Mouse (Mus musculus) embryonic facial prominence, embryonic 13.5 days (tissue): Measurements from ENCODE around the gene Gm49345. TPM values are rescaled to one million over a fixed set of nuclear protein-coding genes. Genes with fewer than 3 reads are reported as not detected.
"Not testable (repeated sequence)": the region's sequence is repeated elsewhere in the genome, so short reads cannot be mapped to it uniquely, and the experiment has no call there.

Source experiments
- ATAC-seq: fragments of 200-750 bp; cut with Nextera tagmentation; 2 replicates; pipeline ENCODE4 v1.8.0; 2017; ENCODE audit warnings: low read depth; ENCODE audit not compliant: insufficient number of reproducible peaks, insufficient read depth, low FRiP score, low TSS enrichment
- H3K27ac ChIP-seq: fragments of 300-500 bp; sonication (generic); 2 replicates; pipeline ENCODE4 v1.5.1; 2015; ENCODE audit warnings: moderate library complexity, mild to moderate bottlenecking, inconsistent platforms
- H3K27me3 ChIP-seq: fragments of 300-500 bp; sonication (generic); 2 replicates; pipeline ENCODE4 v1.6.1; 2015; ENCODE audit warnings: mild to moderate bottlenecking, inconsistent platforms
- H3K36me3 ChIP-seq: fragments of 300-500 bp; sonication (generic); 2 replicates; pipeline ENCODE4 v1.6.1; 2015; ENCODE audit warnings: mild to moderate bottlenecking, inconsistent platforms
- H3K4me1 ChIP-seq: fragments of 300-500 bp; sonication (generic); 2 replicates; pipeline ENCODE4 v1.6.1; 2015; ENCODE audit warnings: inconsistent platforms
- H3K4me2 ChIP-seq: fragments of 300-500 bp; sonication (generic); 2 replicates; pipeline ENCODE4 v1.6.1; 2015; ENCODE audit warnings: moderate library complexity, mild to moderate bottlenecking, inconsistent platforms
- H3K4me3 ChIP-seq: fragments of 300-500 bp; sonication (generic); 2 replicates; pipeline ENCODE4 v1.5.1; 2015; ENCODE audit warnings: mild to moderate bottlenecking, inconsistent platforms
- H3K9ac ChIP-seq: fragments of 300-500 bp; sonication (generic); 2 replicates; pipeline ENCODE4 v1.6.1; 2015; ENCODE audit warnings: mild to moderate bottlenecking, inconsistent platforms
- H3K9me3 ChIP-seq: fragments of 300-500 bp; sonication (generic); 2 replicates; pipeline ENCODE4 v1.6.1; 2016; ENCODE audit warnings: inconsistent platforms
- WGBS: fragments of 180-500 bp; shearing (Covaris S2); methylation state at CpG from one replicate; pipeline ENCODE4 v1.1.7; 2015; ENCODE audit warnings: mixed read lengths; 5-methylcytosine and 5-hydroxymethylcytosine counted together
- polyA plus RNA-seq: library from polyadenylated mRNA; unstranded; fragments of >200 nt; fragmentation: Nextera tagmentation; extraction: Ambion mirVana; gene quantifications from 2 replicates; pipeline ENCODE4 v1.2.1, GENCODE M21; 2015

The Gm49345 gene
- not detected in 2 replicates for polyA plus RNA-seq

DNA sequence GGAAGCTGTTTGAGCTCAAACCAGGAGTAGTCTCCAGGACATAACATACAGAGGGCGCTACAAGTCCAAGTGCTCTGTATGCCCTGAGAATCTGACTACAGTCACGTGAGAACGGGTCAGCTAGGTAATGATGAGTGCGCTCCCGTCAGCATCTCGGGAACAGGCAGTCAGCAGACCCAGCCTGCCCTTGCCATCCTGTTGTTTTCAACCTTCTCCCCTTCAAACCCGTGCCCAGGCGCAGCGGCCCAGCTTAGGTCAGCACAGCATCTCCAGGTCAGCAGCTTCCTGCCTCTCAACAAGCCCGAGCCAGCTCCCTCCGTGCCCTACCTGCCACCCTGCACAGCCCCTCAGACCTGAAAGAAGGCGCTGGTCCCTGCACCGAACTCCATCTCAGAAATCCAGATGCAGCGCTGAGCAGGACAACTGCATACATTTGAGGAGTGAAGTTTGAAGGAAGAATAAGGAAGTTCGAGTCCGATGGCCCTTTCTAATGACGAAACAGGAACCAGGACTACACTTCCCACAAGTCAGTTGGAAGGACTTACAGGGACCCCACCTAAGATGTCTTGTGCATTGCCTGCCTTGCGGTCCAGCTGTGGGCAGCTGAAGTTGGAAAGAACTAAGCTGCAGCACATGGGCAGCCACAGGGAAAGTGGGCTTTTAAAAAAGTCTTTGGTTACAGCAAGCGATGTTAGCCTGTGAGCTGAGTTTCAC is at the start of gene Gm49345, which contains the start of gene Zfp729a:
TSS of gene Gm49345 (minus strand) at position 476 of the 714 bp plus-strand sequence.
TSS of gene Zfp729a (minus strand) at position 498 of the 714 bp plus-strand sequence.
- H3K4me2 ChIP-seq, result peak within 1 kb of the TSS; percentile 64
- H3K36me3 ChIP-seq, result no peaks in the 10 kb centered on the region
- peak within 1 kb of the TSS; percentile 90 for H3K4me3 ChIP-seq
- H3K27me3 ChIP-seq, result no peaks in the 10 kb centered on the region
- peak within 1 kb of the TSS; percentile 64 for H3K27ac ChIP-seq
- ATAC-seq, result peak; percentile 97
- no peaks in the 10 kb centered on the region for H3K9me3 ChIP-seq
- WGBS, result under 1% methylated on average over 19 of the region's 19 CpGs
- H3K4me1 ChIP-seq, result peaks cover 5% of the 10 kb centered on the region; the same call in 1 of the 2 replicates
- peak within 1 kb of the TSS; percentile 86 for H3K9ac ChIP-seq

DNA sequence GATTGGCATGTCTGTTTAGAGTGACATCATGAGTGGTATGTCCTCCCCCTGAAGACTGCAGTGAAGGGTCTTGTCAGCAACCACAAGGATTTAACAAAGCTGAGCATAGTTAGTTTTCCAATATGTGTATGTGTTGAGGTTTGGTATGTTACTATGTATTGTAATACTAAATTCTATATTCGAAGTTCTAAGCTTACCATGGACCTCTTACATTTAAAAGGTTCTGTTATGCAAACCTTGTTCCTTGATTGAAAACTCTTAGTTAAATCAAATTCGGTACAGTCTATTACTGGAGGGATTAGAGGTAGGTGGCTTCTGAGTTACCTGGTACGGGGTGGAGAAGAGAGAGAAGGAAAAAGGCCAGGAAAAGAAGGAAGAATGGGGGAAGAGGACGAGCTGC is 49.4 kb upstream of the Gm49345 start, which contains the start of gene Zfp738:
TSS of gene Zfp738 (minus strand) at position 101 of the 400 bp plus-strand sequence.
- 76% methylated on average over 4 of the region's 4 CpGs for WGBS
- Histone ChIP-seq H3K9ac (no peak within 1 kb of the TSS), H3K9me3 (no peaks in the 10 kb centered on the region), H3K4me2 (no peak within 1 kb of the TSS), H3K27me3 (no peaks in the 10 kb centered on the region), H3K4me3 (no peak within 1 kb of the TSS), H3K27ac (no peak within 1 kb of the TSS), H3K36me3 (no peaks in the 10 kb centered on the region), H3K4me1 (peaks cover 3% of the 10 kb centered on the region; the same call in 1 of the 2 replicates)
- ATAC-seq, result no peak

DNA sequence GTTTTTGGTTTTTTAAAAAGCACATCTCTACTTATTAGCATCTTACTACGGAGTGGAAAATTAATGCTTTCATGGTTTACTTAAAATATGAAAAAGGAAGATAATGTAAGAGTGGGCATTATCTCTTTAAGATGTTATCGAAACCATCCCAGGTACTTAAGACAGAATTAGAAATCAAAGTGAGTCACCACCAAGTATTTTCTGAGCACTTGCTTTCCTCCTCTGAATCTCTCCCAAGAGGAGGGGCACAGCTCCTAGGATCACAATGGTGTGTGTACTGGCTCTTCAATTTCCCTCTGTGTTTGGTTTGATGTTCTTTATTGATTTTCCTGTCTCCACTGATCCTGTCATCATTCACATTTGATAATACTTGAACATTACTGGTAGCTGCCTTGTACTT is 46.3 kb upstream of the Gm49345 start:
- not testable (repeated sequence) for H3K27ac ChIP-seq, ATAC-seq, H3K27me3 ChIP-seq, H3K4me1 ChIP-seq, H3K9me3 ChIP-seq, H3K36me3 ChIP-seq
- H3K4me3 ChIP-seq, result peak overlapping the region; percentile 82
- peak overlapping the region; percentile 91; the same call in 1 of the 2 replicates for H3K9ac ChIP-seq
- H3K4me2 ChIP-seq, result peak overlapping the region; percentile 73
- 78% methylated on average over 2 of the region's 2 CpGs for WGBS

DNA sequence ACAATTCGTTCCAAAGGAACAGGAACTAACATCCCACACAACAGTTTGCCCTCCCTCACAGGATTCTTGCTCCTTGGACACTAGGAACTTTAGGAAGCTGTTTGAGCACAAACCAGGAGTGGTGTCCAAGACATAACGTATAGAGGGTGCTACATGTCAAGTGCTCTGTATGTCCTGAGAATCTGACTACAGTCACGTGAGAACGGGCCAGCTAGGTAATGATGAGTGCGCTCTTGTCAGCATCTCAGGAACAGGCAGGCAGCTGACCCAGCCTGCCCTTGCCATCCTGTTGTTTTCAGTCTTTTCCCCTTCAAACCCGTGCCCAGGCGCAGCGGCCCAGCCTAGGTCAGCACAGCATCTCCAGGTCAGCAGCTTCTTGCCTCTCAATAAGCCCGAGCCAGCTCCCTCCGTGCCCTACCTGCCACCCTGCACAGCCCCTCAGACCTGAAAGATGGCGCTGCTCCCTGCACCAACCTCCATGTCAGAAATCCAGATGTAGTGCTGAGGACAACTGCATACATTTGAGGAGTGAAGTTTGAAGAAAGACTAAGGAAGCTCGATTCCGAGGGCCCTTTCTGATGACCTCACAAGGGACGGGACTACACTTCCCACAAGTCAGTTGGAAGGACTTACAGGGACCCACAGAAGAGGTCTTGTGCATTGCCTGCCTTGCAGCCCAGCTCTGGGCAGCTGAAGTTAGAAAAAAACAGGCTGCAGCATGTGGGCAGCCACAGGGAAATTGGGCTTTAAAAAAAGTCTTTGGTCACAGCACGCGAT is 45.6 kb upstream of the Gm49345 start:
- peak; percentile 97 for ATAC-seq
- H3K4me1 ChIP-seq, H3K27me3 ChIP-seq, H3K36me3 ChIP-seq, H3K9me3 ChIP-seq: not testable (repeated sequence)
- Histone ChIP-seq H3K4me2 (peak overlapping the region; percentile 73), H3K9ac (peak overlapping the region; percentile 91), H3K4me3 (peak overlapping the region; percentile 82), H3K27ac (peak overlapping the region; percentile 22; the same call in 1 of the 2 replicates)
- WGBS, result 9% methylated on average over 16 of the region's 16 CpGs

DNA sequence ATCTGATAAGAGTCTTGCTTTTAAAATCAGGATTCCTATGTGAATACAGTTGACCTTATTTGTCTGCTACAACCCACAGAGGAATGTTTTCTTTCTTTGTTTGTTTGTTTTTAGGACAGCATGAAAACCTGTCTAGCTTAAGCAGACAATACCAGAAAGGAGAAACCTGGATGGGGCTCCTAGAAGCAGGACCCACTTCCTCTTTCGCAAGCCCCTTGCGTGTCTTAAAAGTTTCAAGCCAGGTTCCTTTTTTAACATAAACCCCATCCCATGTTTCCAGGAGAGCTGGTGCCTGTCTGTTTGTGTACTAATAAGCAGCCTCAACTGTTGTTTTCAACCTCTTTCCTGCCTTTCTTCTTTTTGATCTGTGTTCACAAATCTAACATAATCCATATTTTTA is 37.3 kb upstream of the Gm49345 start:
- Histone ChIP-seq H3K9ac (no peak overlapping the region), H3K9me3 (no peaks in the 10 kb centered on the region), H3K4me3 (no peak overlapping the region), H3K4me1 (no peaks in the 10 kb centered on the region), H3K27ac (no peak overlapping the region), H3K4me2 (no peak overlapping the region), H3K27me3 (no peaks in the 10 kb centered on the region), H3K36me3 (peaks cover 13% of the 10 kb centered on the region)
- no peak for ATAC-seq
- 93% methylated on average over 2 of the region's 2 CpGs for WGBS

DNA sequence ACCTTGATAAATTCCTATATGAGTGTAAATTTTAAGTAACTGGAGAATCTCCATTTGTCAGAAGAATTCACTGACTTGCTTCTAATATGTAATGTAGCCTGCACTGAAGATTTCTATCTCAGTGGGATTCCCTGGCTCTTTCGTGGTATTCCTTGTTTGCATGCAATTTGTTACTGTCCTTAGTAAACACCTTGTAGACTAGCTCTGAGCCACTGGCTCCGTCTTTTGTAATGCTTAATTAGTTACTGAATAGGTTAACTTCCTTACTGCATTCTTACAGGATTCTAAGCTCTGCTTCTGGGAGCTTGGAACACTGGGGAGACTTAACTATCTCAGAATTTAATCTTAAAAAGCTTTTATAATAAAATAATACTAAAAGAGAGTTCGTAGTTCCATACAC is 14.9 kb upstream of the Gm49345 start:
- Histone ChIP-seq H3K36me3 (no peaks in the 10 kb centered on the region), H3K27me3 (no peaks in the 10 kb centered on the region), H3K4me3 (no peak overlapping the region), H3K27ac (no peak overlapping the region), H3K4me2 (no peak overlapping the region), H3K4me1 (no peaks in the 10 kb centered on the region), H3K9me3 (no peaks in the 10 kb centered on the region), H3K9ac (no peak overlapping the region)
- ATAC-seq, result no peak
- WGBS, result 46% methylated on average over 3 of the region's 3 CpGs

DNA sequence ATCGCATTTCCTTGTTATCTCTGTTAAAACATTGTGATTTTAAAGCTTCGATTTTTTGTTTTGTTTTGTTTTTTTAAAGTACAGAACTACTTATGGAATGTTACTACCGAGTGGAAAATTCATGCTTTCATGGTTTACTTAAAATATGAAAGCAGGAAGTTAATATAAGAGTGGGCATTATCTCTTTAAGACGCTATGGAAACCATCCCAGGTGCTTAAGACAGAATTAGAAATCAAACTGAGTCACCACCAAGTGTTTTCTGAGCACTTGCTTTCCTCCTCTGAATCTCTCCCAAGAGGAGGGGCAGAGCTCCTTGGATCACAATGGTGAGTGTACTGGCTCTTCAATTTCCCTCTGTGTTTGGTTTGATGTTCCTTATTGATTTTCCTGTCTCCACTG is 27.5 kb downstream of the Gm49345 start:
- 0 out of 2 replicates have a peak, but pooled peaks cover 4% of the 10 kb centered on the region for H3K36me3 ChIP-seq
- no peak overlapping the region for H3K4me3 ChIP-seq
- H3K27me3 ChIP-seq, result no peaks in the 10 kb centered on the region
- no peaks in the 10 kb centered on the region for H3K9me3 ChIP-seq
- H3K4me2 ChIP-seq, result no peak overlapping the region
- H3K27ac ChIP-seq, result no peak overlapping the region
- WGBS, result 93% methylated on average over 4 of the region's 4 CpGs
- no peak for ATAC-seq
- H3K4me1 ChIP-seq, result peaks cover 4% of the 10 kb centered on the region; the same call in 1 of the 2 replicates
- no peak overlapping the region for H3K9ac ChIP-seq

DNA sequence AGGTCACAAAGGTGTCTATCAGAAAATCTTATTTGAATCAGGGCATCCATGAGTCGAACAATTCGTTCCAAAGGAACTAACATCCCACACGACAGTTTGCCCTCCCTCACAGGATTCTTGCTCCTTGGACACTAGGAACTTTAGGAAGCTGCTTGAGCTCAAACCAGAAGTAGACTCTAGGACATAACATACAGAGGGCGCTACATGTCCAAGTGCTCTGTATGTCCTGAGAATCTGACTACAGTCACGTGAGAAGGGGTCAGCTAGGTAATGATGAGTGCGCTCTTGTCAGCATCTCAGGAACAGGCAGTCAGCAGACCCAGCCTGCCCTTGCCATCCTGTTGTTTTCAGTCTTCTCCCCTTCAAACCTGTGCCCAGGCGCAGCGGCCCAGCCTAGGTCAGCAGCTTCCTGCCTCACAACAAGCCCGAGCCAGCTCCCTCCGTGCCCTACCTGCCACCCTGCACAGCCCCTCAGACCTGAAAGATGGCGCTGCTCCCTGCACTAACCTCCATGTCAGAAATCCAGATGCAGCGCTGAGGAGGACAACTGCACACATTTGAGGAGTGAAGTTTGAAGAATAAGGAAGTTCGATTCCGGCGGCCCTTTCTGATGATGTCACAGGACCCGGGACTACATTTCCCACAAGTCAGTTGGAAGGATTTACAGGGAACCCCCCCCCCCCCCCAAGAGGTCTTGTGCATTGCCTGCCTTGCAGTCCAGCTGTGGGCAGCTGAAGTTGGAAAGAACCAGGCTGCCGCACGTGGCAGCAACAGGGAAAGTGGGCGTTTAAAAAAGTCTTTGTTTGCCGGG is 28.3 kb downstream of the Gm49345 start, which contains the start of gene Zfp729b:
TSS of gene Zfp729b (minus strand) at position 642 of the 811 bp plus-strand sequence.
- WGBS, result 3% methylated on average over 20 of the region's 20 CpGs
- Histone ChIP-seq H3K9me3 (no peaks in the 10 kb centered on the region), H3K36me3 (0 out of 2 replicates have a peak, but pooled peaks cover 6% of the 10 kb centered on the region), H3K4me1 (peaks cover 4% of the 10 kb centered on the region; the same call in 1 of the 2 replicates), H3K9ac (peak within 1 kb of the TSS; percentile 85), H3K27ac (peak within 1 kb of the TSS; percentile 68), H3K4me3 (peak within 1 kb of the TSS; percentile 79), H3K27me3 (no peaks in the 10 kb centered on the region), H3K4me2 (peak within 1 kb of the TSS; percentile 75)
- peak; percentile 88 for ATAC-seq

DNA sequence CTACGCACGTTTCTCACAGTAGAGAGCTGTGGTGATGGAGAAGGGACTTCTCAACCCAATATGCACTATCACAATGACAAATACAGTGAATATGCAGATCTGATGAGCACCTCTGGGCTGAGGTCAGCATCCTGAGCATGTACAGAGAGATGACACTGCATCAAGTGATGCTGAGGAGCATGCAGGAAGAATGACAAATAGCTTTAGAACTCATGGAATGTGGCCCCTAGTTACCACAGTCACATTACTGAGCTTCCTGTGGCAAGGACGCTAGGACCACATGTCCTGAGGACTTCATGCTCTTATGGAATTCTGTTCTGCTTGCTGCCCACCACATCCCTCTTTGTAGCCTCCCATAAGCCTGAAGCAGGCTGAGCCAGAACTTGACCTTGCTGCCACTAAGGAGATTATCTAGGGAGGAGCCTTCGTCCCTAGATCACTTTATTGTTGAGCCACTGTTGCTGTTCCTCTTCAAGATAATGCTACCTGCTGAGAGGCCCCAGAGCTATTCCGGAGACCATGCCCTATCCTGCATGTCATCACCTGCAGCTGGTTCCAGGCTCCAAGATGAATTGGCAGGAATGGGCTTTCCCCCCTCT is 64.9 kb downstream of the Gm49345 start:
- Histone ChIP-seq H3K4me2 (no peak overlapping the region), H3K4me1 (no peaks in the 10 kb centered on the region), H3K9ac (no peak overlapping the region), H3K9me3 (no peaks in the 10 kb centered on the region), H3K27me3 (no peaks in the 10 kb centered on the region), H3K36me3 (no peaks in the 10 kb centered on the region), H3K27ac (no peak overlapping the region), H3K4me3 (no peak overlapping the region)
- no peak for ATAC-seq
- 68% methylated on average over 5 of the region's 5 CpGs for WGBS

DNA sequence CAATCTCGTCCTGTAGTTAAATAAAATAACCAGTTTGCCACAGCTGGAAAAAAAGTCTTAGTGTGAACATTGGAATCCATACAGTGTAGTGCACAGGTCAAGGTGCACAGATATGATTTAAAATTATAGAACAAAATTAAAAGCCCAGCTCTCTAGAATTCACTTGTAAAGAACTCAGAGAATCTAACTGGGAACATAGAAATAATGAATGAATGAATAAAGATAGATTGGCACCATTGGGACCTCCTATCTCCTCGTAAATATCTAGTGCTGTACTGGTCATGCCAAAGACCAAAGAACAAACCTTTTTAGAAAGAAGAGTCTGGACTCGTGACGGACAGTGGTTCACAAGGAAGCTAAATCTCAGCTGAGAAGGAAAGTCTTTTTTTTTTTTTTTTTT is 83.8 kb downstream of the Gm49345 start, which contains the start of gene Zfp748:
TSS of gene Zfp748 (minus strand) at position 101 of the 400 bp plus-strand sequence.
- peak within 1 kb of the TSS; percentile 91 for H3K9ac ChIP-seq
- 78% methylated on average over 4 of the region's 4 CpGs for WGBS
- H3K9me3 ChIP-seq, result no peaks in the 10 kb centered on the region
- peak within 1 kb of the TSS; percentile 93 for H3K4me3 ChIP-seq
- no peak for ATAC-seq
- no peaks in the 10 kb centered on the region for H3K27me3 ChIP-seq
- H3K4me1 ChIP-seq, result peaks cover 11% of the 10 kb centered on the region
- H3K27ac ChIP-seq, result peak within 1 kb of the TSS; percentile 93
- H3K36me3 ChIP-seq, result no peaks in the 10 kb centered on the region
- peak within 1 kb of the TSS; percentile 60 for H3K4me2 ChIP-seq
